In genomic region chr15:11392903-11393302, GRCm38 (mm10) we compare ENCODE assay signal across 33 mouse cellular contexts.
"Had no signal": no experiment of that assay in that cellular context is flagged by ENCODE, and none has a peak within 500 bp of the region (broad histone marks: within the 10 kb centered on the region; RNA-seq: fewer than 3 reads in every experiment).

No protein-coding gene starts in this region.

- H3K27me3 ChIP-seq: heart, embryonic 12.5 days; heart, embryonic 13.5 days; heart, embryonic 15.5 days; hindbrain, embryonic 12.5 days; hindbrain, embryonic 13.5 days; hindbrain, embryonic 15.5 days; kidney, embryonic 15.5 days had no signal

- H3K4me1 ChIP-seq: heart, embryonic 15.5 days had no signal

- ATAC-seq: hindbrain, embryonic 16.5 days; hindbrain, postnatal 0 days; inflammation-experienced regulatory T-cells, adult 6 months; intestine, embryonic 16.5 days; intestine, postnatal 0 days had no signal

- H3K27ac ChIP-seq: heart, embryonic 10.5 days; heart, embryonic 13.5 days; heart, embryonic 15.5 days; hindbrain, embryonic 10.5 days; hindbrain, embryonic 12.5 days; hindbrain, embryonic 13.5 days; hindbrain, embryonic 15.5 days; hindbrain, postnatal 0 days; kidney, embryonic 15.5 days; kidney, postnatal 0 days; layer of hippocampus, adult 2 months; left cerebral cortex, adult 2 months had no signal

- H3K9ac ChIP-seq: heart, embryonic 12.5 days; heart, embryonic 13.5 days; heart, embryonic 15.5 days; hindbrain, embryonic 12.5 days; hindbrain, embryonic 13.5 days; hindbrain, embryonic 15.5 days; kidney, embryonic 15.5 days had no signal

- H3K4me2 ChIP-seq: heart, embryonic 11.5 days; heart, embryonic 12.5 days; heart, embryonic 13.5 days; heart, embryonic 15.5 days; hindbrain, embryonic 12.5 days; hindbrain, embryonic 13.5 days; hindbrain, embryonic 15.5 days; kidney, embryonic 15.5 days had no signal

- H3K4me3 ChIP-seq: heart, embryonic 10.5 days; heart, embryonic 12.5 days; heart, embryonic 13.5 days; heart, embryonic 15.5 days; hindbrain, embryonic 10.5 days; hindbrain, embryonic 12.5 days; hindbrain, embryonic 13.5 days; hindbrain, embryonic 15.5 days; kidney, embryonic 15.5 days; layer of hippocampus, adult 2 months; left cerebral cortex, adult 2 months had no signal

- H3K9me3 ChIP-seq: heart, embryonic 10.5 days; heart, embryonic 12.5 days; heart, embryonic 13.5 days; heart, embryonic 15.5 days; hindbrain, embryonic 10.5 days; hindbrain, embryonic 12.5 days; hindbrain, embryonic 13.5 days; hindbrain, embryonic 15.5 days; kidney, embryonic 15.5 days had no signal

- DNase-seq: heart, postnatal 14 days; heart, postnatal 36 days; heart, postnatal 4 days; kidney, adult 11 months; kidney, adult 18-20 months; kidney, adult 2 months; kidney, adult 8-10 months; kidney, adult 9 months; kidney, postnatal 10 days; kidney, postnatal 14 days; kidney, postnatal 25 days; kidney, postnatal 36 days; kidney, postnatal 4 days; layer of hippocampus, adult 9-11 months; layer of hippocampus, postnatal 36 days had no signal
